Mouse (Mus musculus) kidney, postnatal 25 days (tissue): ENCODE data around the gene 4930539E08Rik.
A peak's percentile ranks its signal among the peaks of the same experiment; 100 is the strongest.

Experiments
- DNase-seq, 2 experiments: peaks; one replicate each; pipeline ENCODE4 v3.0.0; 2021; ENCODE audit warnings: mixed read lengths in 2 of 2

4930539E08Rik gene

DNA sequence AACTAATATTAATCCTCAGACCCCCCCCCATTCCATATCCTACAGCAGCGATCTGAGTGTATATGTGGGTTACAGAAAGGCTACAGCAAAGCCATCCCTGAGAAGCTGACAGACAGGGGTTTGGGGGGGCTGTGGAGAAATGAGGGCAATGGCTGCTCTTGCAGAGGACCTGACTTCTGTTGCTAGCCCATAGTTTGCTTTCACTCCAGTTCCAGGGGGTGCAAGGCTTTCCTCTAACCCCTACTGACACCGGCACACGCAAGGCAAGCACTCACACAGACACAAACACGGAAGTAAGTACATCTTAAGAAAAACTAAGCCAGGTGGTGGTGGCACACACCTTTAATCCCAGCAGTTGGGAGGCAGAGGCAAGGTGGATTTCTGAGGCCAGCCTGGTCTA is 14.2 kb upstream of the 4930539E08Rik start:
- no peak for DNase-seq

GRCm38 (mm10) chr17:28928004-28928403 is 12.9 kb upstream of the 4930539E08Rik start:
- DNase-seq: peak in 1 of 2 experiments; percentile 41

DNA sequence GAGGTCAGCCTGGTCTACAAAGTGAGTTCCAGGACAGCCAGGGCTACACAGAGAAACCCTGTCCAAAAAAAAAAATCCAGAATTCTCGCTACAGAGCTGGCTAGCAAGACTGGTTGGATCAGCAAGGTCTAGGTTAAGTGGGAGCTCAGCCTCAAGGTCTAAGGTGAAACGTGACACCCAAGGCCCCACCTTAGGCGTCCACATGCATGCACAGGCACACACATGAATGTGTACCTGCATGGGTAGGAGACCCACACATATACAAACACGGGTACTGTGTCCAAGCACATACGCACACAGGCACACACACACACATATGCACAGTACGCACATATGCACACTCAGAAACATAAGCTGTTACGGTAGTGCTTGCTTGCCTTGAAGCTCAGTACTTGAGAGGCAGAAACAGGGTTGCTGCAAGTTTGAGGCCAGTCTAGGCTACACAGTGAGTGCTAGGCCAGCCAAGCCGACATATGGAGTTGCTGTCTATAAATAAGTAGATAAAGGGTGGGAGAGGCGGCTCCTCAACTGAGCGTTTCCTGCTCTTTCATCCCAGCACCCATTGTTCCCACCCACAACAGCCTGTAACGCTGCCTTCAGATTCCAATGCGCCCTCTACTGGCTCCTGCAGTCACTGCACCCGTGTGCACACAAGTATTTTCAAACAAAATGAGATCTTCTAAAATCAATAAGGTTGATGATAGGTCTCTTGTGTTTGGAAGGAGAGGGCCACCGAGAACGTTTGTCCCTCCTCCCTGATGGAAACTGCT is 11.9 kb upstream of the 4930539E08Rik start:
- peak; percentile 67 to 76 for DNase-seq

- DNase-seq: peak; percentile 80 to 89
These were observed 11.3 kb upstream of the 4930539E08Rik start for GRCm38 (mm10) chr17:28926380-28926779.

DNA sequence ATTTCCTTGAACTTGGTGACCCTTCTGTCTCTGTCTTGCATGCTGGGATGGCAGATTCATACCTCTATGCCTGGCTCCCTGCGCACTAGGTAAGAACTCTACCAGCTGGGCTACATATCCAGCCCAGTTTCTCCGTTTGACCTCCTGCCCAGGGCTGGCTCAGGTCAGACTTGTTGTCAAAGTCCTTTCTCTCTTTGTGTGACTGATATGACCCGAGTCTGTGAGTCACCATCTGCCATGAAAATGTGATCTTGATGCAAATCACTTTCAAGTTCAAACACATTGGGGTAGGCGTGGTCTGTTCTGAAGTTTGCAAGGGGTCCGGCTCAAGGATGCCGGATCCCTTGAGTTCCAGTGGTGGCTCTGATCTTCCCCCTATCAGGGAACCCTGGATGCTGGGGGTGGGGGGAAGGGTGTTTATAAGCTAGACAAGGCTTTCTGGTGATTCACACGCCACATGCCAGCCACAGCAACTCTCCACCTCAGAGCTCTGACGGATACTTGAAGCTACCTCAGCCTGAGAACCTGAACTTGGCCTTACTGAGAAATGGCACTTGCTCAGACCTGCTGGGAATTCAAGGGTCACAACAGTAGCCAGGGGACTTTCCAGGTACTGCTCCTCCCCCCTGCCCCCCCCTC is 10.0 kb upstream of the 4930539E08Rik start:
- DNase-seq: no peak

DNA sequence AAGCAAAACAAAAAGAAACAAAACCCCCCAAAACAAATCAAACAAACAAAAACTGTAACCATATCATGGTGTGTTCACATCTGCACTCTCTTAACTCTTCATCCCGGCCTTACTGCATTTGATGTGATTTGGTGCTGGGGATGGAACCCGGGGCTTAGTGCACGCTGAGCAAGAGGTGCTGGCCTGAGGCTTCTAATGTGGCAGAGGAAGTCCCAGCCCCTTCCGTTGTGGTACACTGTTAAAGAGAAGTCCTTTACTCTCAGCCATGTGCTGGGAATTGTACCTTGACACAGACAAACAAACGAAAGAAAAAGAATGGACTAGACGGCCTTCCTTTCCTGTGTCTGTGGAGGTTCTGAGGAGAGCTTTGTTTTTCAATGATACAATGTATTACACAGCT is 7.0 kb upstream of the 4930539E08Rik start:
- no peak for DNase-seq

DNA sequence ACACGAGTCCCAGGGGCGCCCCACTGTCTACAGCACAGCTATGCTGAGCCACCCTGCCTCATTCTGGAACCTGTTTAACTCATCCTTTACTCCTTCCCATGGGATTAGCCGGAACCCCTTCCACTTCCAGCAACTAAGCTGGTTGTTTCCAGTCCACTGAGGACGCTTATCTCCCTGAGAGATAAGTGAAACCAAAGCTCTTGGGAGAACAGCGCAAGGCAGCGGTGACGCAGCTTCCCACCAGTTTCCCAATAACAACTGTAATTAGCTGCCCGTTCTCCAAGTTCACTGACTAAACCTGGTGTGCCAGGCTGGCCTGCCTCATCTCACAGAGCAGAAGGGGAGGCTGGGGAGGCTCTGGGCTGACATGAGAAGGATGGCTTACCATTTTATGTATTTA is 6.0 kb upstream of the 4930539E08Rik start:
- DNase-seq: no peak

- DNase-seq: no peak
These were observed 1.4 kb upstream of the 4930539E08Rik start for GRCm38 (mm10) chr17:28916520-28916919.

- no peak for DNase-seq
These were observed 1.2 kb downstream of the 4930539E08Rik start for GRCm38 (mm10) chr17:28913940-28914339.

GRCm38 (mm10) chr17:28913200-28913599 is 1.9 kb downstream of the 4930539E08Rik start:
- peak; percentile 67 to 76 for DNase-seq

DNA sequence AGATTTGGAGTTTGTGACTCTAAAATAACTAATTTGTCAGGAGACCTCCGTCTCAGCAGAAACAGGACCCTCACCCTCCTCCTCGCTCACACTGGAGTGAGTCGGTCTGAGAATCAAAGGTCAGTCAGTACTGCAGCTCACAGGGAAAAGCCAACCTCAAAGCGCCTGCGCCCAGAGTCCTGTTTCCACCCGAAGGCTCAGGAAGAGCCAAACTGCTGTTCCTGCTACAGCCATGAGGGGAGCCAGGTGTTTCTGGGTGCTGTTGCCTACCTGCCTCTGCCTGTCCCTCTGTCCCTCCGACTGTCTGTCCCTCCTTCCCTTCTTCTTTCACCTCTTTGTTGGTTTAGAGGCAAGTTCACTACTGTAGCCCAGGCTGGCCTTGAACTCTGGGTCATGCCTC is 5.0 kb downstream of the 4930539E08Rik start:
- DNase-seq: peak; percentile 62 to 81

DNA sequence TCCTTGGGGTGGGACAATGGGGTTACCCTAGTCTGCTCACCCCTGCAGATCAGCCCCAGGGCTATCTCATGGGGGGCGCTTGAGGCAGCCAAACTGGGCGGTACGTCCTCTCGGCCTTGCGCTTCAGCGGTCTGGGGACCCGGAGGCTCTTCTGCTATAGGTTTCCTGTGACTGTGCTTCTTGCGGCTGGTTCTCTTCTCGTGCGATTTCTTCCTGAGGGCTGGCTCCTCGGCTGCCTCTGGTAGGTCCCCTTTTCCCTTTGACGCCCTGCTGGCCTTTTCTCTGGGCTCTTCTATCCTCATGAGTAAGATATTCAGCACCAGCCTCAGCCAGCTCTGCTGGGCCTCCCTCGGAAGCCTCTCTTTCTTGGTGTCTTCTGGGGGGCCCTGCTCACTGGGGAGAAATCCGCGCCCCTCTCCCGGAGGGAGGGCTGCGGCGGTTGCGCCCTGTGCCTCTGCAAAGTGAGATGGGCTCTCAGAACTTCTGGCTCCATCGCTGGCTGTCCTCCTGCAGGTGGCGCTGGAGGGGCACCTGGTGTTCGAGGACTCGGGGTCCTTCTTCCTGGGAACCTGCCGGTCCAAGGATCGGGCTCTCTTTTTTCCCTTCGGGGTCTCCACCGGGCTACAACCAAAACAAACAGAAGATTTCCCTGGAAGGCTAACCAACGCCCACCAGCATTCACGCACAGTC is 5.7 kb downstream of the 4930539E08Rik start:
- DNase-seq: peak; percentile 76 to 79

DNA sequence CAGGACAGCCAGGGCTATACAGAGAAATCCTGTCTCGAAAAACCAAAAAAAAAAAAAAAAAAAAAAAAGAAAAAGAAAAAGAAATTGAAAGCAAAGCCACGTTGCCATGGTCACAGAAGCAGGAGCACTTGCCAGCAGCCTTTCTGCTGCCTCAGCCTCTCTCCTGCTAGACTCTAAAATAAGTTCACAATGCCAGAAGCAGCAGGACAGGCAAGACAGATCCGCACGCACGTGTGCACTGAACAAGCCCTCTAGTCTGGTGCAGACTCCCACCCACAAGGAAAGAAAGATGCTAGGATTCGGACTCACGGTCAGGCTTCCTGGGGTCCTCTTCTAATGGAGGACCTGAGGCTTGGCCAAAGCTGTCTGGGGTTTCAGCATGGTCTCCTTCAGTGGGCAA is 7.2 kb downstream of the 4930539E08Rik start:
- DNase-seq: peak in 1 of 2 experiments; percentile 20

GRCm38 (mm10) chr17:28905377-28905916 is 9.7 kb downstream of the 4930539E08Rik start:
- DNase-seq: no peak

DNA sequence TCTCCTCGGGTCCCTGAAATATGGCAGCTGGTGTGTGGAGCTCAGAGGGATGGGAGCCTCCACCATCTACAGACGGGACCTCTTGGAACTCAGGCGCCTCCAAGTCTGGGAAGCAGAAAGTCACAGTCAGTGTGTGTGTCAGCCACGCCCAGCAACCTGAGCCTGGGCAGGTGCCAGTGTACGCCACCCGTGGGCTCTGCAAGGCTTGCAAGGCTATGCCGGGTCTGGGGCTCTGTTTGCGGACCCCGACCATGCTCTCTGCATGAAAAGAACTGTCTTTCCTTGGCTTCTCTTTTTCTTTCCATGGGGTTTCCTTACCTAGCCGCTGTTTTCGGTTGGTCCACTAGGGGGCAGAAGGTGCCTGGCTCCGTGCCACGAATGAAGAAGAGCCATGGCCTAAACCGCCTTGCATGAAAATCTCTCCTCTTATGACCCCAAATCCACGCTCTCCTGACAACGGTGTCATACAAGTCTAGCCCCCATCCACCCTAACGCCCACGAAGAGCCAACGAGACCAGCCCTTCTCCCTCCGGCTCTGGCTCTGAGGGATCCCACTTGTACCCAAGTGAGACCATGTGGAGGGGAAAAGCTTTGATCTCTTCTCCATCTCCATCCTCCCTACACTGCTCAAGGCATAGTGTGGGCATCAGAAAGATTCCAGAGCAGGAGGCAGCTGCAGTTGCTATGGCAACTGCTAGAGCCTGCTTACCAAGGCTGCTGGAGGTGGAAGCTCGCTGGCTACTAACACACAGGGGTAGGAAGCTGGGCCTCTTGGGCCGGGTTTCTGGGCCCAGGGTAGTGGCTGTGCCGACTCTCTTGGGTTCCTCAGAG is 10.4 kb downstream of the 4930539E08Rik start:
- DNase-seq: peak; percentile 57 to 78

DNA sequence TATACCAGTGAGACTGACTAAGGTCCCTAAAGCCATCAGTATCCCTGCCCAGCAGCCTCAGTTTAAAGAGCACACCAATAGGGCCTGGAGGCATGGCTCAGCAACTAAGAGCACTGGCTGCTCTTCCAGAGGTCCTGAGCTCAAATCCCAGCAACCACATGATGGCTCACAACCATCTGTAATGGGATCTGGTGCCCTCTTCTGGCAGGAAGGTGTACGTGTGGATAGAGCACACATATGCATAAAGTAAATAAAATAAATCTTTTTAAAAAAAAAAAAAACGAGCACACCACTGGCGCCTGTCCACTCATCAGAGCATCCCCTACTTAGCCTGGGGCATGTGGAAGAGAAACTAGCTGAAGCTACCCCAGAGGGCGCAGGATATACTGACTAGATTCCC is 13.6 kb downstream of the 4930539E08Rik start:
- no peak for DNase-seq

GRCm38 (mm10) chr17:28899427-28899826 is 15.7 kb downstream of the 4930539E08Rik start:
- DNase-seq: no peak

DNA sequence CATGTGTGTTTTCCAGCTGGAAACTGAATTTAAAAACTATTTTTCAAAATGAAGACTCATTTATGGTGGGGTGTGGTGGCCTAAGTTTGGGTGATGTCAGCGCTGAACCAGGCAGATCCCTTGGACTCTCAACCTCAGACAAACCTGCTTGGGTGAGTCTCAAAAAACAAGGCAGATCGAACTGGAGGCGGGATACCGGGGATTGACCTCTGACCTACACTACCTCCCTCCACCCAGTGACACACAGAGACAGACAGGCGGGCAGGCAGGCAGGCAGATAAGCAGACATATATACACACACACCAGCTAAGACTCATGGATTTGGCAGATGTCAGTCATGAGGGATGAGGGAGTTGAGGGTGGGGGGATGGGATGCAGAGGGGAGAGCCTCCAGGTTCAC is 16.9 kb downstream of the 4930539E08Rik start:
- no peak for DNase-seq

GRCm38 (mm10) chr17:28897817-28898216 is 17.3 kb downstream of the 4930539E08Rik start:
- DNase-seq: no peak

GRCm38 (mm10) chr17:28896095-28896780 is 18.9 kb downstream of the 4930539E08Rik start:
- no peak for DNase-seq

- no peak for DNase-seq
These were observed 19.8 kb downstream of the 4930539E08Rik start for GRCm38 (mm10) chr17:28895217-28895875.
